Mouse (Mus musculus) limb, embryonic 12.5 days (tissue): ENCODE data around the gene Glmp. TPM values are rescaled to one million over a fixed set of nuclear protein-coding genes. Genes with fewer than 3 reads are reported as not detected.
"Not testable (repeated sequence)": the region's sequence is repeated elsewhere in the genome, so short reads cannot be mapped to it uniquely, and the experiment has no call there.

Source experiments
- ATAC-seq: fragments of 200-750 bp; cut with Nextera tagmentation; 2 replicates; pipeline ENCODE4 v1.8.0; 2017; ENCODE audit warnings: low read depth, moderate TSS enrichment; ENCODE audit not compliant: insufficient number of reproducible peaks, insufficient read depth, low FRiP score, low TSS enrichment
- H3K27ac ChIP-seq: fragments of 300-500 bp; sonication (generic); 2 replicates; pipeline ENCODE4 v1.5.1; 2016; ENCODE audit warnings: mild to moderate bottlenecking, moderate library complexity
- H3K27me3 ChIP-seq: fragments of 300-500 bp; sonication (generic); 2 replicates; pipeline ENCODE4 v1.6.1; 2016; ENCODE audit warnings: mild to moderate bottlenecking, moderate library complexity
- H3K36me3 ChIP-seq: fragments of 300-500 bp; sonication (generic); 2 replicates; pipeline ENCODE4 v1.6.1; 2016; ENCODE audit warnings: mild to moderate bottlenecking, moderate library complexity
- H3K4me1 ChIP-seq: fragments of 300-500 bp; sonication (generic); replicated peaks from 2 replicates; pipeline ENCODE4 v1.6.1; 2016
- H3K4me2 ChIP-seq: fragments of 300-500 bp; sonication (generic); 2 replicates; pipeline ENCODE4 v1.6.1; 2016; ENCODE audit warnings: mild to moderate bottlenecking, moderate library complexity
- H3K4me3 ChIP-seq: fragments of 300-500 bp; sonication (generic); replicated peaks from 2 replicates; pipeline ENCODE4 v1.5.1; 2016; ENCODE audit warnings: mild to moderate bottlenecking
- H3K9ac ChIP-seq: fragments of 300-500 bp; sonication (generic); replicated peaks from 2 replicates; pipeline ENCODE4 v1.6.1; 2016; ENCODE audit warnings: mild to moderate bottlenecking, moderate library complexity
- H3K9me3 ChIP-seq: fragments of 300-500 bp; sonication (generic); 2 replicates; pipeline ENCODE4 v1.6.1; 2016; ENCODE audit warnings: mild to moderate bottlenecking, moderate library complexity
- WGBS: fragments of 180-500 bp; shearing (Covaris S2); methylation state at CpG from one replicate; pipeline ENCODE4 v1.1.7; 2016; 5-methylcytosine and 5-hydroxymethylcytosine counted together
- polyA plus RNA-seq: library from polyadenylated mRNA; unstranded; fragments of >200 nt; fragmentation: Nextera tagmentation; extraction: Ambion mirVana; gene quantifications from 2 replicates; pipeline ENCODE4 v1.2.1, GENCODE M21; 2016

Gene Glmp
- 143 and 164 TPM in 2 replicates for polyA plus RNA-seq

- Histone ChIP-seq H3K36me3 (peaks cover 77% of the 10 kb centered on the region), H3K27ac (0 out of 2 replicates have a peak within 1 kb of the TSS, but pooled peaks have one; percentile 45), H3K4me3 (peak within 1 kb of the TSS; percentile 77), H3K4me2 (peak within 1 kb of the TSS; percentile 82), H3K4me1 (peaks cover 11% of the 10 kb centered on the region), H3K9me3 (no peaks in the 10 kb centered on the region), H3K9ac (peak within 1 kb of the TSS; percentile 76), H3K27me3 (no peaks in the 10 kb centered on the region)
- WGBS, result under 1% methylated on average over 10 of the region's 10 CpGs
- no peak for ATAC-seq
These were observed at the start of gene Glmp for GRCm38 (mm10) chr3:88324951-88325405. Glmp (plus strand) TSS chr3:88325023.

DNA sequence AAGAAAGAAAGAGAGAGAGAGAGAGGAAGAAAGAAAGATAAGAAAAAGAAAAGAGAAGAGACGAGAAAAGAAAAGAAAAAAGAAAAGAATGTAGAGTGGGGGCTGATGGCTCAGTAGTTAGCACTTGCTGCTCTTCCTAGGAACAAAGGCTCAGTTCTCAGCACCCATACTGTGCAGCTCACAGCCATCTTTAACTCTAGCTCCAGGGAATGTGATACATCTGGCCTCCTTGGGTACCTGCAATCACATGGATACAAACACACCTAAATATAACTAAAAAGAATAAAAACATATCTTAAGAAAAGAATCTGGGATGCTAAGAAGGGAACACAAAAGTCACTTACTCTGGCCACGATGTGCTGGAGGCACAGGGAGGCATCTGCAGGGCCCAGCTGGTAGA is 48.7 kb upstream of the Glmp start:
- H3K27me3 ChIP-seq, result no peaks in the 10 kb centered on the region
- no peak overlapping the region for H3K4me2 ChIP-seq
- no peaks in the 10 kb centered on the region for H3K9me3 ChIP-seq
- H3K9ac ChIP-seq, result no peak overlapping the region
- H3K36me3 ChIP-seq, result no peaks in the 10 kb centered on the region
- ATAC-seq, result no peak
- H3K27ac ChIP-seq, result no peak overlapping the region
- WGBS, result 81% methylated on average over 2 of the region's 2 CpGs
- H3K4me1 ChIP-seq, result no peaks in the 10 kb centered on the region
- H3K4me3 ChIP-seq, result no peak overlapping the region

DNA sequence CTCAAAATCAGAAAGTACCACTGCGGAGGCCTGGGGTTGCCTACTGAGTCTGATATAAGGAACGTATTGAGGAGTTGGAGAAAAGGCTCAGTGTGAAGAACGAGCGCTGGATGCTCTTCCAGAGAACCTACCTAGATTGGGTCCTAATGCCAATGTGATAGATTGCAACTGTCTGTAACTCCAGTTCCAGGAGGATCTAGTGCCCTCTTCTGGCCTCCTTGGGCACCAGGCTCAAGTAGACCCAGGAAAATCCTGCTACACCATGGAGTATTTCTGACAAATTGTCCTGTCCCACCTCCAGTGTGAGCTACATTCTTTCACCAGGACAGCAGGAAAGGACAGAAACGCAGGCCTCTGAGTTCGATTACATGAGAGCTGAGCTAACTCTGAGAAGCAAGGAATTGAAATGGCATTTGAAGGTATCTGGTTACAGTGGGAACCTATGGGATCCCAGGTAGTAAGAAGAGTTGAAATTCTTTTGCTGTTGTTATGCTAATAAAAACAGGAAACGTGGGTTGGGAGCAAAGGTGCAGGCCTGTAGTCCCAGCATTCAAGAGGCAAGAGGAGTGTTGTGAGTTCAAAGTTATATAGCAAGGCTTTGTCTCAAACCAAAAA is 48.2 kb upstream of the Glmp start:
- H3K27ac ChIP-seq, result no peak overlapping the region
- no peaks in the 10 kb centered on the region for H3K9me3 ChIP-seq
- no peaks in the 10 kb centered on the region for H3K4me1 ChIP-seq
- ATAC-seq, result no peak
- no peaks in the 10 kb centered on the region for H3K27me3 ChIP-seq
- no peaks in the 10 kb centered on the region for H3K36me3 ChIP-seq
- H3K4me3 ChIP-seq, result no peak overlapping the region
- no peak overlapping the region for H3K9ac ChIP-seq
- WGBS, result 43% methylated on average over 7 of the region's 7 CpGs
- H3K4me2 ChIP-seq, result no peak overlapping the region

- H3K36me3 ChIP-seq, result no peaks in the 10 kb centered on the region
- no peaks in the 10 kb centered on the region for H3K27me3 ChIP-seq
- no peak overlapping the region for H3K4me2 ChIP-seq
- WGBS, result 83% methylated on average over 2 of the region's 2 CpGs
- no peaks in the 10 kb centered on the region for H3K4me1 ChIP-seq
- no peak overlapping the region for H3K4me3 ChIP-seq
- H3K9me3 ChIP-seq, result no peaks in the 10 kb centered on the region
- ATAC-seq, result no peak
- H3K27ac ChIP-seq, result no peak overlapping the region
- no peak overlapping the region for H3K9ac ChIP-seq
These were observed 44.8 kb upstream of the Glmp start for GRCm38 (mm10) chr3:88280035-88280434.

DNA sequence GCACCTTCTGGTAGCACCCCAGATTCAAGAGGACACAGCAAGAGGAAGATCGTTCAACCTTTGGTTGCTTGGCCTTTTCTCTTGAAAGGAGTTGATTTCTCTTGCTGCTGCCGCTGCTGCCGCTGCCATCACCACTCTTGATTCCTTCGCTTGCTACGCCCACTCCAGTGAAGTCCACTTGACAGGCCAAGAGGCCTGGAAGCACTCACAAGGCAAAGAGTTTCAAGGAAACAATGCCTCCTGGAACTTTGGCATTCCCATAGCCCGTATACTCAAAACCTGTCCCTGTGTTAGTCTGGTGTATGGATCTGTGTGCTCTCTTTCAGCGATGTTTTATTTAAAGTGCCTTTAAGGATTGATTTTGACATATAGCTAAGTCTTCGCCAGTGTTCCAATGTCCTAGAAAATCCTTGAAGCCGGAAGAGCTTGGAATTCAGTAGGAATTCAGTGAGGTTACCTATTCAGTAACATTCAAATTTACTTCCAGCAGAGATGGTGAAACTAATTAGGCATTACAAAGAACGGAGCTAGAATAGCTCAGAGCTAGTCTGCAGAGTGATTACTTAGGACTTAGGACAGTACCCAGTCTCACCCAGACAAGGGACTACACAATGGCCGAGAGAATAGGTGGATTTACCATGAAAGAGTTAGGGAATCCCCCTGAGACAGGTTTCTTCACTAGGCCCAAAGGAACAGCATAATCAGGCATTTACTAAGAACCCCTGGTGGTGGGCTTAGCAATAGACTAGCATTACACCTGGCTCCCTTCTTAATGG is 43.5 kb upstream of the Glmp start:
- ATAC-seq, H3K9ac ChIP-seq: not testable (repeated sequence)

GRCm38 (mm10) chr3:88284815-88285564 is 39.8 kb upstream of the Glmp start:
- not testable (repeated sequence) for H3K9ac ChIP-seq, H3K36me3 ChIP-seq, H3K4me3 ChIP-seq, H3K27ac ChIP-seq, H3K9me3 ChIP-seq, H3K4me1 ChIP-seq, ATAC-seq, H3K27me3 ChIP-seq, H3K4me2 ChIP-seq
- 95% methylated on average over 14 of the region's 14 CpGs for WGBS

More for the DNA sequence above, 43.5 kb upstream of the Glmp start:
- H3K27ac ChIP-seq, H3K4me1 ChIP-seq, H3K4me2 ChIP-seq, H3K9me3 ChIP-seq, H3K27me3 ChIP-seq, H3K4me3 ChIP-seq, H3K36me3 ChIP-seq: not testable (repeated sequence)
- WGBS, result 73% methylated on average over 11 of the region's 11 CpGs

DNA sequence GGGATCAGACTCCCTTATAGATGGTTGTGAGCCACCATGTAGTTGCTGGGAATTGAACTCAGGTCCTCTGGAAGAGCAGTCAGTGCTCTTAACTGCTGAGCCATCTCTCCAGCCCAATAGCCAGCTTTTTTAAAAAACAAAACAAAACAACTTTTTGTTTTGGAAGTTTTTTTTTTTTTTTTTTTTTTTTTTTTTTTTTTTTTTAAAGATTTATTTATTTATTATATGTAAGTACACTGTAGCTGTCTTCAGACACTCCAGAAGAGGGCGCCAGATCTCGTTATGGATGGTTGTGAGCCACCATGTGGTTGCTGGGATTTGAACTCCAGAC is 39.3 kb upstream of the Glmp start:
- H3K9me3 ChIP-seq, H3K4me2 ChIP-seq, H3K36me3 ChIP-seq, ATAC-seq, H3K27ac ChIP-seq, H3K4me3 ChIP-seq, H3K4me1 ChIP-seq, H3K9ac ChIP-seq, H3K27me3 ChIP-seq: not testable (repeated sequence)
- 60% methylated on average over 2 of the region's 2 CpGs for WGBS

GRCm38 (mm10) chr3:88287110-88287509 is 37.7 kb upstream of the Glmp start, which contains the start of gene Gm38392:
Gm38392 (minus strand) TSS chr3:88287210.
- Histone ChIP-seq H3K9me3 (no peaks in the 10 kb centered on the region), H3K4me3 (no peak within 1 kb of the TSS), H3K4me1 (no peaks in the 10 kb centered on the region), H3K36me3 (peaks cover 10% of the 10 kb centered on the region; the same call in 1 of the 2 replicates), H3K27ac (no peak within 1 kb of the TSS), H3K4me2 (no peak within 1 kb of the TSS), H3K27me3 (no peaks in the 10 kb centered on the region), H3K9ac (no peak within 1 kb of the TSS)
- WGBS, result 96% methylated on average over 4 of the region's 4 CpGs
- ATAC-seq, result no peak

GRCm38 (mm10) chr3:88288133-88288713 is 36.6 kb upstream of the Glmp start:
- H3K9me3 ChIP-seq, ATAC-seq, H3K27me3 ChIP-seq, H3K4me3 ChIP-seq, H3K4me2 ChIP-seq, H3K36me3 ChIP-seq, H3K4me1 ChIP-seq, H3K9ac ChIP-seq, H3K27ac ChIP-seq: not testable (repeated sequence)
- 91% methylated on average over 9 of the region's 10 CpGs for WGBS

GRCm38 (mm10) chr3:88291970-88292369 is 32.9 kb upstream of the Glmp start:
- H3K9me3 ChIP-seq, result no peaks in the 10 kb centered on the region
- peaks cover 7% of the 10 kb centered on the region; the same call in 1 of the 2 replicates for H3K4me1 ChIP-seq
- H3K4me2 ChIP-seq, result no peak overlapping the region
- 61% methylated on average over 4 of the region's 4 CpGs for WGBS
- no peak overlapping the region for H3K27ac ChIP-seq
- no peak overlapping the region for H3K4me3 ChIP-seq
- no peaks in the 10 kb centered on the region; the same call in 1 of the 2 replicates for H3K36me3 ChIP-seq
- no peak for ATAC-seq
- no peaks in the 10 kb centered on the region for H3K27me3 ChIP-seq
- no peak overlapping the region for H3K9ac ChIP-seq

- H3K27ac ChIP-seq, ATAC-seq, H3K9ac ChIP-seq, H3K9me3 ChIP-seq, H3K27me3 ChIP-seq: not testable (repeated sequence)
- Histone ChIP-seq H3K4me2 (peak overlapping the region; percentile 89), H3K4me3 (peak overlapping the region; percentile 73; the same call in 1 of the 2 replicates), H3K4me1 (peaks cover 16% of the 10 kb centered on the region), H3K36me3 (peaks cover 15% of the 10 kb centered on the region)
- 76% methylated on average over 1 of the region's 1 CpGs for WGBS
These were observed 29.6 kb upstream of the Glmp start for GRCm38 (mm10) chr3:88295272-88295671.
